Mouse (Mus musculus) small intestine, adult 2 months (tissue): ENCODE data around the gene Nfs1.

Experiments
- CTCF ChIP-seq: fragments of 200-500 bp; IDR thresholded peaks from 2 replicates; pipeline ENCODE4 v1.5.1; 2012; ENCODE audit warnings: low read depth, mild to moderate bottlenecking, control low read depth, inconsistent platforms, low read length, moderate library complexity, mixed read lengths; ENCODE audit not compliant: insufficient replicate concordance, insufficient read length; ENCODE audit errors: extremely low read depth
- POLR2A ChIP-seq: fragments of 200-500 bp; IDR thresholded peaks from 2 replicates; pipeline ENCODE4 v1.6.1; 2012; ENCODE audit warnings: low read depth, mild to moderate bottlenecking, control low read depth, inconsistent platforms, low read length, moderate library complexity

DNA sequence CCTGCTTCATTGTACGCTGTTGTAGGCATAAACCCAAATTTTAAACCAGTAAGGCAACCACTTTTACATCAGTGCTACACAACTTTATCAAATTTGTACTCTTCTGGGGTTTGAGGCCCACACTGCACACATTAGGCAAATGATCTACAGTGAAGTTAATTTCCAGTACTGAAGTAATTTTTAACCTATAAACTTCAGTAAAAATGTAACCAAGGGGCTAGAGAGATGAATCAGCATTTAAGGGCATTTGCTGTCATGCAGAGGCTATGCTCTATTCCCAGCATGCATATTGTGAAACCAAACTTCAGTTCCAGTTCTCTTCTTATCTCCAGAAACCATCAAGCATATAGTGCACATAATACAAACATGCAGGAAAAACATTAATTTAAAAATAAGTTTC, 21.5 kb upstream of the Nfs1 start:
- TF ChIP-seq CTCF (no peak), POLR2A (no peak)
